Mouse (Mus musculus) c-Kit-positive CD71-negative TER-119-negative erythroid progenitor cells, embryonic 14.5 days (primary cell): Measurements from ENCODE around the gene Tmem74b.

Experiments used
- DNase-seq: peaks from one replicate; pipeline ENCODE4 v3.0.0-alpha.2; 2013; ENCODE audit warnings: low read depth

Gene Tmem74b

DNA sequence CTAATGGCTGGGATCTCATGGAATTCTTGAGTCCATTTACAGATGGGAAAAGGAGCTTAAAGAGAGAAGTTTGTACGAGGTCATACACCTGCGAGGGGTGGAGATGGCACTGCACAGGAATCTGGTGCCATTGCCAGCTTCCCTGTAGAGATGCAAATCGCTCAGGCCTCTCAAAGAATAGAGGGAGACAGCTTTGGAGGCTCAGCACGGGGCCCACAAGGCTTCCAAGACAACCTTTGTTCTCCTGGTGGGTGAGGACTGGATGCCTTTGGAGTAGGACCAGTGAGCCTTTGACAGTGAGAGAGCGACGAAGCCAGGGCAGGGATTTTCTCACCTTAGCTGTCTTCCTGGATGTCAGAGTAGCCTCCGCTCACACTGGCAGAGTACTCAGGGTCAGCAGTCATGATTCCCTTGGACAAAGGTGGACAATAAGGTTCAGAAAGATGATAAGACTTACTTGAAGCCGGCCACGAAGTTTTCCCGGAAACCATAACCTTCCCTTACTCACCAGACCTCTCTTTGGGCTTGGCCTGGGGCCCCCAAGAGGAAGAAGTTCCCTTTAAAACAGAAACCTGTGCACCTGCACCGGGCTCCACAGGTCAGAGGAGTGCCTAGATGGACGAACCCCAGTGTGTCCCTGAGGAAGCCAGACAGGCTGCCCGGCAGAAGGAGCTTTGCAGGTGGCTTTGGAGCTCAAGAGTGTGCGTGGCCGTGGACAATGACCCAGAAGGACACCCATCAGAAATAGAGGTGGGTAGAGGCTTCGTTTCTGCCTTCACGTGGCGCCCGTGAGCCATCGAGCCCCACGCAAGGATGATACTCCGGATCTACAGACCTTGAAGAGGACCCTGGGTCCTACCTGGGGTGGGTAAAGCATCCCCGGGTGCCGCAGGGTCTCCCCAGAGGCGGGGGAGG is at the start of gene Tmem74b:
Gene Tmem74b, plus strand, starts transcription at position 778 of the 915 bp plus-strand sequence.
- DNase-seq: no peak

DNA sequence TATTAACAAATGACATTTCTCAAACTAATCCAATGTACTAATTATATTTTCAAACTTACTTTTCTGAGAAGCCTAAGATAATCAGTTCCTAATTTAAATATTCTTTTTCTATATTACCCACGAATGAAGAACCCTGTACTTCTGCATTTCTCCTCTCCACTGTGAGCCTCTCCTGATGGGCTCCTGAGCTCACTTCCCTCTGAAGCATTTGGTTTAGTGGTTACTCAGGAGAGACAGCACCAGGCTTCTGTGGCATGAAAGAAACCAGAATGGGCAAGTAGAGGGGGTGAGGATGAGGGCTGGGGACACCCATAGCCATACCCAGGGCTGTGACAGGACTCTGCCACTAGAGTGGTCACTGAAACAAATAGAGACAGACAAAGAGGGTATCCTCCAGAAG is 49.8 kb upstream of the Tmem74b start:
- no peak for DNase-seq

DNA sequence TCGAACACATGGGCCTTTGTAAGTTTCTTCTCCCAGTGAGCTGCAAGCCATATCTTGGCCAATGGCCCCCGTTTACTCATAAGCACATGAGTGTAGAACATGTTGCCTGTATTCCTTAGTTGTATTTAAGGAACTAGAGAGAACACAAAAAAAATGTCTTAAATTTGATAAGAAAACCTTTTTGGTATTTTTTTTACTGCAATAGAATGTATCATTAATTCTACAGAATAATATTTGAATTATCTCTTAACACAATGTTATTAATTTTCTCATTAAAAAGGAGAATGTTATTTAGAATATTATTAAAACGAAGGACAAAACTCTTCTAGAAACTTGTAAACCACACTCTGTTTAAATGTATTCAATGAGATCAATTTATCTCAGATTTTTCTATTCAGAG is 33.4 kb upstream of the Tmem74b start, which contains the start of gene Rad21l:
Gene Rad21l, minus strand, starts transcription at position 101 of the 400 bp plus-strand sequence.
- DNase-seq: no peak

DNA sequence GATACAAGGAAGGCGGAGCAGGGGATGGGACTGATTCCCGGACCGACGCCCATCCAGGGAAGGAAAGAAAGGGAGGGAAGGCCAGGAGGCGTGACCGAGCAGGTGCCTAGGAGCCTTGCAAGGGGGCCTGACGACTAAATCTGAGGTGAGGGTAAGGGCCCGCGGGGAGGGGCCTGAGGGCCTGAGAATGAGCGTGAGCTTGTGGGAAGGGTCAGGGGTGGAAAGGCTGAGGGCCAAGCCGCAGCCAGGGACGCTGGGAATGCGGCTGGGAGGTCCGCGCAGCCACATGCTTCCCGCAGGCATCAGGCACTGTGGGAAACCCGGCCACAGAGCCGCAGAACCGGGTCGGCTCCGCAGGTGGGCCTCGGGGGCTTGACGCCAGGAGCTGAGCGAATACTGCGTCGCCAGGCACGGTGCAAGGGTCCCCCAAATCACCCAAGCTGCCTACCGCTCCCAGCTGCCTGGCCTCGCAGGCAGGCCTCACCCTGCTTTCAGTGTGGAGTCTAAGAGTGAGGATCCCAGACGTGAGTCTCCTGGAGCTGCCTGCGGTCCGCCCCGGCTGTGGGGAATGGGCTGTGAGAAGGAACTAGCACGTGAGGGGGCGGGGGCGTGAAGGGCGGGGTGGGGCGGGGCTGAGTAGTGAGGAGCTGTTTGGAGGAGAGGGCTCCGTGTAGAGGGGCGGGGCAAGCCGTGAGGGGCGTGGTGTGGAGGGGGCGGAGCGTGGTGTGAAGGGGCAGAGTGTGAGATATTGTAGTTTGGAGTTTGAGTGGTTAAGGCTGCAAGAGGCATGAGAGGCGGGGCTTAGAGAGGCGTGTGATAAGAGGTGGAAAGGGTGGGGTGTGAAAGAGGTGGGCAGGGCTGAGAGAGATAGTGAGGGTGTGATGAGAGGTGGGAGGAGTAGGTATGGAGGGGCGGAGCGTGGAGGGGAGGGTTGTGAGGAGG is 31.5 kb upstream of the Tmem74b start:
- DNase-seq: no peak

DNA sequence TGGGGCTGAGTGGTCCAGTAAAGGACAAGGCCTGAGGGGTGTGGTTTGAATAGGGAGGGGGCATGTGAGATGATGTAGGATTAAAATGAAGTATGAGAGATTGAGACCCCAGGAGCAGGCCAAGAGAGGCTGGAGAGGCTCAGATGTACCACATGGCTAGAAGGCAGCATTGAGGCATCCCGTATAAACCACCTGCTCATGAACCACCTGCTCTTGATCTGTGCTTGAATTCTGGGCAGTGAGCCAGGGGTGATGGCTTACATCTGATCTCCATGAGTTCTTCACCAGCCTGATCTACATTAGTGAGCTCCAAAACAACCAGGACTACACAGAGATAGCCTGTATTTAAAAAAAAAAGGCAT is 30.9 kb upstream of the Tmem74b start:
- DNase-seq: no peak

DNA sequence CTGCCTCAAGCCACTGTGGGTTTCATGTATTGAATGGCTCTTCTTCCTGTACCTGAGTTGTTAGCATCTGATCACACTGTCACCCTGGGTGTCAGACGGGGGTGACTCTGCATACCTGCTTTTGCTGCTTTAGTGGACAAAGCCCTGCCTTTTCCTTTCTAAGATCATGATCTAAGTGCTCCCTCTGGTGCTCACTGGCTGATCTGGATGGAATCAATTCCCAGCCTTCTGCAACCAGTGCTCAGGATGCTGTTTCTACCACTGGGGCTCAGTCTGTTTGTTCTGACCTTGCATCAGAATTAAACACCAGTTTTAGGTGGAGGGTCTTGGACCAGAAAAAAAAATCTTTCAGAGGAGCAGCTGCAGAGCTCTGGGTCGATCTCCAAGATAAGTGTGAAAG is 25.6 kb upstream of the Tmem74b start:
- DNase-seq: no peak

DNA sequence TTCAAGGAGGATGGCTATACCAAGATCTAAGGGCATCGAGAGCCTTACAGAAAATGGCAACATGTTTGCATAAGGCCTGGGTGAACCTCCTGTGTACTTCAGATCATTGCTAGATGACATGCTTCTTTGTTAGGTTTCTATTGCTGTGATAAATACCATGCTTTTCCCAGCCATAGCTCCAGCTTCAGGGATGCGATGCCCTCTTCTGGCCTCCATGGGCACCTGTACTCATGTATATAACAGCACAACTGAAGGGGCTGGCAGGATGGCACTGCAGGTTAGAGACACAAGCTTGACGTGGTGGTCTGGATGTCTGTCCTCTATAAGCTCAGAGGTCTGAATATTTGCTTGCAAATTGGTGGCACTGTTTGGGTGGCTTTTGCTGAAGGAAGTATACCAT is 19.5 kb upstream of the Tmem74b start:
- DNase-seq: no peak

DNA sequence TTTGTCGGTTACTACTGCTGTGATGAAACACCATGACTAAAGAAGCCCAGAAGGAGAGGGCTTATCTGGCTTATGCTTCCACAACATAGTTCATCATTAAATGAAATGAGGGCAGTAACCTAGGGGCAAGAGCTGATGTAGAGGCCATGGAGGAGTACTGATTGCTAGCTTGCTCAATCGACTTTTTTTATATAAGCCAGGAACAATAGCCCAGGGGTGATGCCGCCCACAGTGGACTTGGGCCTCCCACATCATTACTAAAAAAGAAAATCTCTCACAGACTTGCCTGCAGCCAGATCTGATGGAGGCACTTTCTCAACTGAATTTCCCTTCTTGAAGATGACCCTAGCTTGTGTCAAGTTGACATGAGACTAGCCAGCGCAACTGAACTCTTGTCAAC is 18.8 kb upstream of the Tmem74b start:
- no peak for DNase-seq

DNA sequence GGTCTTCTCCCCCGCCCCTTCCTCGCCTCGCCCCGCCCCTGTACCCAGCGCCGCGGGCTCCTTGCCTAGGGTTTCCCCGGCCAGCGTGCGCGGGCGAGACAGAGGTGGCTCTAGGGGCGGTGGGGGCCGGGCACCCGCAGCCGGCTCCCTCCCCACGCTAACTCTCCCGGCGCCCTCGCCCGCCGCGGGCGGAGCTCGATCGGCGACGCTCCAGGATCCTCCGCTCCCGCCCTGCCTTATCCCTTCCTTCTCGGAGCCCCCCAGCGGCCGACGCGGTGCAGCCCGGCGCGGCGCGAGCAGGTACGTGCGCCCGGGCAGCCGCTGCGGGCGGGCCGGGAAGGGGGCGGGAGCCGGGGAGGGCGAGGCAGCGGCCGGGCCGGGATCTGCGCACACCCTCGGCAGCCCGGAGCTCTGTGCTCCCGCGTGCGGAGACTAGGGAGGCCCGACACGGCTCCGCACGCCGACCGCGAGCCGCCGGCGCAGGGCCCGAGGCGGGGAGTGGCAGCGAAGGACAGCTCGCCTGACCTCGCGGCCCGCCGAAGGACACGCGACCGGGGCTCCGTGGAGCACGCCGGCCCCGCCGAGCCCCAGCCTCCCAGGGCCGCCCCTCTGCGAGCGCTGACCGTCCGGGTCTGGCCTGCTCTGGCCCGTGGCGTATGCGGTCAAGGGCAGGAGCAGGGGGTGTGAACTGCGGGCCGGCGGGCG is 490 bp downstream of the Tmem74b start:
- DNase-seq: peak; percentile 5

DNA sequence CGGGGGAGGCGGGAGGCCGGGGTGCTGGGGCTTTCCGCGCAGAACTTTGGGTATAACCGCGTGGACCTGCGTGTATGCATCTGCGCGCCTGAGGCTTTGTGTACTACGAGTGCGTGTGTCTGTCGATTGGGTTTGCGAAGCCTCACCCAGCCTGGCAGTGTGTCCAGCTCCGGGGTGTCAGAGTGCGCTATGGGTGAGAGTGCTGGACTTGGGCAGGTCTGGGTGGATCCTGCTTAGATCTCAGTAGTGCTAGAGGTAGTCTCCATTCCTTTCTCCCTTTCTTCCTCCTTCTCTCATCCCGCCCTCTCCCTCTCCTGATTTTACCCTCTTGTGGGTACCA is 1.0 kb downstream of the Tmem74b start:
- DNase-seq: no peak

DNA sequence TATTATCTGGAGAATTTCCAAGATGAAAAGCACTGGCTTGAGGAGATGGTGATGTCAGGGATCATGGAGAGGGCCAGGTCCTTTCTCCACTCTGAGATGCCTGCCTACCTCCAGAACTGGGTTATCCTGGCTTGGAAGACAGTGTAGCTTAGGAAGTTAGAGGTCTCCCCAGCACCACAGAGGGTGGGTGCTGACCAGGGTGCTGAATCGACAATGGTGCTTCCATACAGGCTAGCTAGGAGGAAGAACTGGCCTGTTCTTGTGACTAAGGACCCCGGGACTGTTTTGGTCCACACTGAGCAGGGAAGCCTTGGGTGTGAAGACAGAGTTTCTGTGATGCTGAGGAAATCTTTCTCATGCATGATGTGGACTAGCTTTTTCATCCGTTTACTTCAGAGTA is 10.8 kb downstream of the Tmem74b start:
- peak; percentile 40 for DNase-seq

DNA sequence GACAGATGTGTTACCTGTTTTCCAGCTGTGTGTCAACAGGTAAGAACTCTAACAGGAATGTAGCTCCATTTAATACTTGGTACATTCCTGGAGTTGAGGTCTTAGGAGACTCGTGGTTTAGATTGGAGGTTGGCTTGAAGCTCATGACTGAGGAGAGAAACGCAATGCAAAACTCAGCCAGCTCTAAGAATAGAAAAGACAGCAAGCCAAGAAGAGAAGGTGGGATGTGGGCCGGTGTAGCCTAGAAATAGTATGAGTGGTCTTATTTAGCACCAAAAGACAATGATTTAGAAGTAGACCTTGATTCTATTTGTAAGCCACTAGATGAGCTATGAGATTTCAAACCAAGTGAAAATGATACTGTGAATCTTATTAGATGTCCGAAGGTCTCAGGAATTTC is 13.7 kb downstream of the Tmem74b start:
- DNase-seq: no peak

DNA sequence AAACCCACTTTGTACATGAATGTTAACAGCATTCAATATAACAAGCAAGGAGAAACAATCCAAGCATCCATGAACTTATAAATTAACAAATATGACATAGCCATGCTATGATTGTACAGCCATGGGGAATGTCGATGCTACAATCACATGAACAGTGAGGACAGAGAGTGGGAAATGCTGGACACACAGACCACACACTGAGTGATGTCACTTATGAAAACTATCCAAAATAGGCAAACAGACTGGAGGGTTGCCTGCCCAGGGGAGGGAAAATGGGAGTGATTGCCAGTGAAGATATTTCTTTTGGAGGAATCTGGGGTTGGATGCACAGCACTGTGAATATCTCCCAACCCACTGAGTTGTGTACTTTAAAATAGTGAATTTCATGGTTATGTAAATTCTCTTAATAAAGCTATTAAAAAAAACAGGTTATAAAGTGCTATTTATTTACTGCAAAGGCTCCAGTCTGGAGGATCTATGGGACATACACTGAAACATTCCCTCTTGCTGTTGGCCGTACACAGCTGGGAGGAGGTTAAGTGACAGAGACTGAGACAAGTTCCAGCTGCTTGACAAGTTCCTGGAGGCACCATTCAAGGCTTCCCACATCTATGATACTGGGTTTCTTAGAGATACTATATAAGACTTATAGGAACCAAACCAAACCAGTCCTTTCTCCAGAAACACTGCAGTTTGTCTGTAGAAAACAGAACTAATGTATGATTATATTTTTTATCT is 14.7 kb downstream of the Tmem74b start:
- no peak for DNase-seq

DNA sequence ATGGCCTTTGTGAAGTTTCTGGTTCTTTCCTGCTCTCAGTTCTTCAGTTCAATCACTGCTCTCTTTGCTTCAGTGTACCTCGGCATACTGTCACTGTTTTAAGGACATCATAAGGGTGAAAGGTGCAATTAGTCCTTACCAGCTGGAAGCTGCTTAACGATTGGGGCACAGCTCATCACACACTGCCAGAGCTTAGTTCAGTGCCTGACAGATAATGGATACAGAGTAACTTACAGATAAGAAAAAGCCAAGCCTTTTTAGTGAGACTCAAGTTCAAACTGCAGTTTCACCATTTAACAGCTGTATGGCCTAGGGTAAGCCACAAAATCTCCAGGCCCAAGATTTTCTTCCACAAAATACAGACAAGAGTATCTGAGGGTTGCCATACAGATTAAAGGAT is 22.3 kb downstream of the Tmem74b start:
- DNase-seq: no peak

DNA sequence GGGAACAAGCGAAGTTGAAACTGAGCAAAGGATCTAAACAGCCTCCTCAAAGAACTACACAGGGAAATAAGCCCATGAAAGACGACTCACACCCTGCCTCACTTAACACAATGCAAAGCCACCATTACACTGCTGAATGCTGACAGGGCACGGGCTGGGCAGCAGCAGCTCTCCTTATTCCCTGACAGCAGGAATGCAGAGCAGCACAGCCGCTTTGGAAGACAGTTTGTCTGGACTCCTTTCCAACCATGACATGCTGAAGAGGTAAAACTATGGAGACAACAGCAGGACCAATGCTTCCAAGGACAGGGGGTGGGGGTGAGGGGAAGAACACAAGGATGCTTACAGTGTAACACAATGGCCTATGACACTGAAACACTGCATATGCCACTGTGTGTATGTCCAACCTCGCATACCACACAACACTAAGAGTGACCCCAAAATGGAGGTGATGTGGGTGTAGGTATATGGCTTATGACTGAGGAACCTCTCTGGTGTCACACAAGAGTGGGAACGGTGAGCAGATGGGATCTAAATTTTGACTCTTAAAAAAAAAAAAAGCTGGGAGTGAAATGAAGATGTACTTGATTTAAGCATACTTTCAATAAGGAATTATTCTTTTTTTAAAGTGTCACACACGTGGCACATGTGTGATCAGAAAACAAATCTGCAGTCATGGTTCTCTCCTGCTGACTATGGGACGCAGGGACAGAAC is 31.5 kb downstream of the Tmem74b start:
- DNase-seq: no peak

DNA sequence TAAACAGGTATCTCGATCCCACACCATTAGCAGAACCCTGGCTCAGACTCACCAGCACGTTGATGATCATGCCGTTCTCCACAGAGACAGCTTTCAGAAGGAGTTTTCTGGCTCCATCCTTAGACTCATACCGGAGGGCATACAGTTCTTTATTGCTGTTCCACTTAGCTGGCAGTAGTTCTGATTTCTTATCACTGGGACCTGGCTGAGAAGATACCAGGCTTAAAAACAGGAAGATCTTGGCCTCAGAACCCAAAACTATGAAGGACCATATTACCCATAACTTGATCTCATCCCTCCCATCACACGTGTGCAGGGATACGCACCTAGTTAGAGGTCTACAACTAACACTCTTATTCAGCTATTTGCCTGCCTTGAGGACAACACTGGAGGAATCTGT is 33.6 kb downstream of the Tmem74b start:
- DNase-seq: no peak

DNA sequence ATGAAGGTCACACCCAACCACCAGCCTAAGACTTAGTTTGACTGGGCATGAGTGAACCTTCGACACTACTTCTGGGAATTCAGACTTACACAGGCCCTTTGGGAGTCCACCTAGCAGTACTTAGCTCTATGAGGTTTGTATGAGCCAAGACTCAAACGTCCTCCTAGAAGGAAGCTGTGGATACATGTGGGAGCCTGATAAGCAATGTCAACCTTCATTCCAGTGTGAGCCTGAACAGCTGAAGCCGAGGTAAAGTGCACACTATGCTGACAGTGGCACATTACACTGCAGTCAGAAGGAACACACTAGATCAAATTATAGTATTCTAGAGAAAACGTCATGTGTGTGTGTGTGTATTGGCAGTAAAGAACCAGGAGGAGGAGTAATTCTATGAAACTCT is 36.7 kb downstream of the Tmem74b start:
- DNase-seq: no peak

DNA sequence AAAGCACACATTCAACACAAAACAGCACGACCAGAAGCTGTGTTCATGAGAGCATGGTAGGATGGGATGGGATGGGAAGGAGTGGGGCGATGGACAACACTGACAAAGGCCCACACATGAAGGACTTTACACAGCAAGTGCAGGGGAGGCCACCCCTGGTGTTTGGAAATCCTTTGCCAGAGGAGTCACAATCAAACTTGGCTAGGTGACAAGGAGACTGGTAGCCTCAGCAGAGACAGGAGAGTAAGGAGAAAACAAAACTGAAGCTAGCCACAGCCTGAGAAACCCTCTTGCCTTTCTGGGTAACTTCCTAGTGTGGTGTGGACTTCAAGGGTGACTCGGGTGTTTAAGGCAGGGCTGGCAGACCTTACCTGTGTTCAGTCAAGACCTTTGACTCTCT is 37.3 kb downstream of the Tmem74b start:
- DNase-seq: no peak

DNA sequence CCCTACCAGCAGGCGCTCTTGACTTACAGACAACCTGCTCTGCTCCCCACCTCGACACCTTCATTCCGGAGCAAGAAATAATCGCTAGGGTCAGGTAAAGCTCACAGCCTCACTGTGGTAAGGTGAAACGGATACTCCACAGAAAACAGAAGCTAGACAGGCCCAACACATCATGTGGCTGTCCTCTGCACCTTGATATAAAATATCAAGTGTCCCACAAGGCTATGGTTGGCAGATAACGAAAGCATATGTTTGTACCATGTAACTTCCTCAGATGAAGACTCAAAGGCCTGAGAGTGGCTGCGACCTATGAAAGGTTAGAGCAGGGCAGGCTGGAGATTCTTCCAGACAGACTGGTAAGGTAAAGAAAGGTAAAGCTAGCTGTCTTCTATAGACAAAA is 37.7 kb downstream of the Tmem74b start:
- no peak for DNase-seq

DNA sequence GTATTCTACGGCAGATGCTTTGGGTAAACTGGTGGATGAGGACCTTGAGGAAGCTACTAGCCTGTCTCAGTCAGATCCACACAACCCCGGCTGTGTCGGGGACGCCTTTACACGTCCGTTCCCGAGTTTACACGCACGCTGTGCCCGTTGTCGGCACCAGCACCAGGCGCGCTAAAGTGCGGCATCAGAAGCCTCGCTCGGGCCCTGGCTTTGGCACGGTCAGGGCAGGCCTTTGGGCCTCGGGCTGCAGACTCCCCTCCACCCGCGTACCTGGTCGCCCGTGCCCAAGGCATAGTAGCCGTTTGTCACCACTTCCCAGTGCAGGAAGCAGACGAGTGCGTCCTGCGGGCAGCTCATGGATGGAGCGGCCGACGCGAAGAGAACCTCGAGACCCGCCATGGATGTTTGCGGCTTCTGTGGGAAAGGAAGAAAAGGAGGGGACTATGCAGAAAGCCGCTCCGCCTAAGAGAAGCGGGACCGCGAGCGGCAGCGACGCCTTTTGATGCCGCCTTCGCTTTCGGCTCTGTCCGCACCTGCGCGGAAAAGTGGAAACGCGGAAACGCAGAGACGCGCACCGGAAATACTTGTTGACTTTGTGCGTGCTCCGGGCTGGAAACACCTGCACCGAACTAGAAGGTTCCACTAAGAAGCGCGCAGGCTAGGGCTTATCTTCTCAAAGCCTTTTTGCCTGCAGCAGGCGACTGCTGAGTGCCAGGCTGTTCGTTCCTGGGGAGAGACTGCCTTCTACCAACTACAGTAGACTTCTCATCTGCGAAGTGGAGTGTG is 39.1 kb downstream of the Tmem74b start:
- peak; percentile 84 for DNase-seq
